Mouse (Mus musculus): ENCODE data around the gene Pde6b.

Pde6b gene

GRCm38 (mm10) chr5:108462446-108462845 lies 74.3 kb downstream of the Pde6b start:
- no peak for DNase-seq (ENCODE audit: low spot score in 2 of 2)

- no peak for DNase-seq (ENCODE audit: low spot score in 2 of 2)
Measured at GRCm38 (mm10) chr5:108465131-108465891, 77.1 kb downstream of the Pde6b start.

GRCm38 (mm10) chr5:108466647-108467046 lies 78.5 kb downstream of the Pde6b start:
- DNase-seq (ENCODE audit: low spot score in 2 of 2) = no peak

GRCm38 (mm10) chr5:108469617-108470016 lies 81.4 kb downstream of the Pde6b start:
- DNase-seq (ENCODE audit: low spot score in 2 of 2) = no peak

GRCm38 (mm10) chr5:108473737-108474136 lies 85.5 kb downstream of the Pde6b start:
- DNase-seq (ENCODE audit: low spot score in 2 of 2) = no peak

- no peak for DNase-seq (ENCODE audit: low spot score in 2 of 2)
Measured at GRCm38 (mm10) chr5:108475977-108476376, 87.8 kb downstream of the Pde6b start.
